Mouse (Mus musculus) myocyte (in vitro differentiated cells): Measurements from ENCODE around the gene Calr3. TPM values are rescaled to one million over a fixed set of nuclear protein-coding genes. Genes with fewer than 3 reads are reported as not detected.

Experiments used
- H3K27me3 ChIP-seq: one replicate; pipeline ENCODE4 v1.6.1; 2011; ENCODE audit not compliant: control insufficient read depth, insufficient read depth, insufficient read length
- H3K36me3 ChIP-seq: one replicate; pipeline ENCODE4 v1.6.1; 2011; ENCODE audit not compliant: control insufficient read depth, insufficient read depth
- H3K4me2 ChIP-seq: one replicate; pipeline ENCODE4 v1.6.1; 2011; ENCODE audit warnings: low read depth, control low read depth
- H3K4me3 ChIP-seq: one replicate; pipeline ENCODE4 v1.5.1; 2011; ENCODE audit warnings: mild to moderate bottlenecking, control low read depth, moderate library complexity
- H3K79me2 ChIP-seq: one replicate; pipeline ENCODE4 v1.6.1; 2011; ENCODE audit not compliant: control insufficient read depth, insufficient read depth
- H3ac ChIP-seq: one replicate; pipeline ENCODE4 v1.6.1; 2011; ENCODE audit not compliant: control insufficient read depth, insufficient read length
- CEBPB ChIP-seq: IDR thresholded peaks from 2 replicates; pipeline ENCODE4 v1.6.1; 2011; ENCODE audit warnings: mild to moderate bottlenecking, moderate library complexity; ENCODE audit not compliant: poor library complexity, insufficient read depth, severe bottlenecking
- E2F4 ChIP-seq: IDR thresholded peaks from one replicate; pipeline ENCODE4 v1.6.1; 2011; ENCODE audit warnings: mild to moderate bottlenecking, control low read depth, moderate library complexity; ENCODE audit not compliant: insufficient read depth
- MAX ChIP-seq: IDR thresholded peaks from one replicate; pipeline ENCODE4 v1.6.1; 2011; ENCODE audit warnings: low read depth, mild to moderate bottlenecking, control low read depth
- MYOD1 ChIP-seq, 3 experiments: IDR thresholded peaks; one replicate each; pipeline ENCODE4 v1.6.1; 2011; ENCODE audit warnings: control low read depth in 2 of 3, low read depth in 2 of 3, mild to moderate bottlenecking in 2 of 3, moderate library complexity in 1 of 3; ENCODE audit not compliant: insufficient read length in 2 of 3, control insufficient read depth in 1 of 3
- MYOG ChIP-seq, 3 experiments: IDR thresholded peaks; one replicate each; pipeline ENCODE4 v1.6.1; 2011; ENCODE audit warnings: control low read depth in 2 of 3, low read depth in 2 of 3, mild to moderate bottlenecking in 2 of 3; ENCODE audit not compliant: insufficient read length in 2 of 3, control insufficient read depth in 1 of 3, insufficient read depth in 1 of 3
- POLR2A ChIP-seq: IDR thresholded peaks from one replicate; pipeline ENCODE4 v1.6.1; 2011; ENCODE audit warnings: low read depth, mild to moderate bottlenecking, control low read depth, moderate library complexity; ENCODE audit not compliant: insufficient read length
- POLR2AphosphoS2 ChIP-seq: IDR thresholded peaks from one replicate; pipeline ENCODE4 v1.6.1; 2011; ENCODE audit warnings: low read depth, control low read depth; ENCODE audit not compliant: insufficient read length
- REST ChIP-seq: IDR thresholded peaks from one replicate; pipeline ENCODE4 v1.6.1; 2011; ENCODE audit warnings: mild to moderate bottlenecking, control low read depth, moderate library complexity; ENCODE audit not compliant: insufficient read depth, insufficient read length
- SRF ChIP-seq: IDR thresholded peaks from one replicate; pipeline ENCODE4 v1.6.1; 2011; ENCODE audit warnings: low read depth; ENCODE audit not compliant: control insufficient read depth, insufficient read length
- TCF12 ChIP-seq: IDR thresholded peaks from one replicate; pipeline ENCODE4 v1.6.1; 2011; ENCODE audit warnings: mild to moderate bottlenecking, control low read depth; ENCODE audit not compliant: poor library complexity, insufficient read depth, severe bottlenecking
- TCF3 ChIP-seq: IDR thresholded peaks from one replicate; pipeline ENCODE4 v1.6.1; 2011; ENCODE audit warnings: low read depth, control low read depth; ENCODE audit not compliant: insufficient read length
- USF1 ChIP-seq: IDR thresholded peaks from one replicate; pipeline ENCODE4 v1.6.1; 2011; ENCODE audit warnings: low read depth, mild to moderate bottlenecking, control low read depth, moderate library complexity
- polyA plus RNA-seq: library from polyadenylated mRNA; unstranded; fragments of >200 nt; fragmentation: generic; extraction: Trizol; gene quantifications from one replicate; pipeline ENCODE4 v1.2.1, GENCODE M21; 2012; ENCODE audit warnings: missing spikeins

Calr3 gene
- polyA plus RNA-seq, 1 experiment: 0.38 TPM

DNA sequence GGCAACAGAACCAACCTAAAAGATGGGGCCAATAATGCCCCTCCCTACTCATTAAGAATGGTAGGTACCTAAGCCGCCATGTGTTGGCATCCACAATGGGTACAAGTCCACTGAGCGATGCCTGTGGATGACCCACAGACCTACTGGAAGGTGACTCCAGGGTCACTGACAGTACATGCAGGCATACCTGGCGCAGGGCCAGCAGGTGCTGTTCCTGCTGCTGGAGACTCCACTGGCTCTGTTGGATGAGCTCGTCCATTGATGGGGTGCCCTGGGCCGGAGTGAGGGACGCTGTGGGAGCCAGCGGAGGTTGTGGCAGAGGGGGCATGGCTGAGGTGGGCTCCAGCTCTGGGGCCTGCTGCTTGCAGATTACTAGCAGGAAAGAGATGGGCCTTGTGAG is 27.0 kb upstream of the Calr3 start:
- Histone ChIP-seq H3ac (no peak overlapping the region), H3K4me2 (no peak overlapping the region), H3K4me3 (no peak overlapping the region), H3K36me3 (peaks cover 18% of the 10 kb centered on the region), H3K27me3 (no peaks in the 10 kb centered on the region), H3K79me2 (peaks cover 24% of the 10 kb centered on the region)
- TF ChIP-seq MAX (no peak), SRF (no peak), CEBPB (no peak), E2F4 (no peak), MYOD1 (IDR thresholded peaks at IDR 0.05; ENCODE audit: control insufficient read depth in 1 of 3, insufficient read length in 2 of 3, low read depth in 2 of 3) (no peak), POLR2A (no peak), REST (no peak), TCF3 (no peak), TCF12 (no peak), POLR2AphosphoS2 (no peak), MYOG (IDR thresholded peaks at IDR 0.05; ENCODE audit: control insufficient read depth in 1 of 3, insufficient read depth in 1 of 3, insufficient read length in 2 of 3, low read depth in 2 of 3) (no peak), USF1 (no peak)

DNA sequence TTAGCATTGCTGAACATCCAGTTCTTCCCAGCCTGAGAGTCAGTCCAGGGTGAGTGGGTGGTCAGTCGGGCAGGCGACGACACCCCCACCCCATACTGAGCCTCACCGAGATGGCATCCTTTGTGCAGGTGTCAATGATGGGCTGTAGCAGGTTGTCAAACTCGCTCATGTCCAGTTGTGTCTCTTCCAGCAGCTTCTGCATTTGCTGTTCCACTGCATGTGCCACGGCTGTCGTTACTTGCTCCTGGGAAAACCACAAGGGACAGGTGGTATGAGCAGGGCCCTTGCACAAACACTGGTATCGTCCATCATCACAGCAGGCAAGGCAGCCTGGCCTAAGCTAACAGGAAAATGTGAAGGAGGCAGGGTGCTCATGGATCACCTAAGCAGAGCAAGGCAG is 26.3 kb upstream of the Calr3 start:
- Histone ChIP-seq H3K36me3 (peaks cover 22% of the 10 kb centered on the region), H3K79me2 (peaks cover 24% of the 10 kb centered on the region), H3K27me3 (no peaks in the 10 kb centered on the region), H3K4me2 (no peak overlapping the region), H3K4me3 (no peak overlapping the region), H3ac (no peak overlapping the region)
- TF ChIP-seq TCF12 (peak; percentile 84), USF1 (no peak), POLR2A (no peak), MAX (no peak), POLR2AphosphoS2 (no peak), REST (no peak), SRF (no peak), E2F4 (no peak), MYOG (IDR thresholded peaks at IDR 0.05; ENCODE audit: control insufficient read depth in 1 of 3, insufficient read depth in 1 of 3, insufficient read length in 2 of 3, low read depth in 2 of 3) (peak; percentile 47 to 93 (median 84)), MYOD1 (IDR thresholded peaks at IDR 0.05; ENCODE audit: control insufficient read depth in 1 of 3, insufficient read length in 2 of 3, low read depth in 2 of 3) (peak in 2 of 3 experiments; percentile 88 to 89), CEBPB (no peak), TCF3 (peak; percentile 85)

DNA sequence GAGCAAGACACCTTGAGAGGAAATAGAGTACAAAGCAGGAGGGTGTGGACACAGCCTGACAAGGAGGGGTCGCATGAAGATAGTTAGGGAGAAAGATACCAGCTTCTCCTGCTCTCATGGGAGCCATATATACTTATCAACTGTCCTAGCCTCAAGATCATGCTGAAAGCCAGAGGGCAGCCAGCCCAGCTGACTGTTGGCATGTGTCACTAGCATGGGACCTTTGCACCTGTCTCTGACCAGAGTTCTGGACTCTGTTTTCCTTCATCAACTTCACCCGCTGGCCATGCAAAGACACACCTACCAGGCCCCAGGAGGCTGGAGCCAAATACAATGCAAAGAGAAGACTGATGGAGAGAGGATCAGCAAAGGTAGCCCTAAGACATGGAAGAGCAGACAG is 25.6 kb upstream of the Calr3 start:
- Histone ChIP-seq H3ac (no peak overlapping the region), H3K4me3 (no peak overlapping the region), H3K4me2 (peak overlapping the region; percentile 12), H3K79me2 (peaks cover 19% of the 10 kb centered on the region), H3K27me3 (no peaks in the 10 kb centered on the region), H3K36me3 (peaks cover 29% of the 10 kb centered on the region)
- TF ChIP-seq TCF3 (peak; percentile 73), MYOG (IDR thresholded peaks at IDR 0.05; ENCODE audit: control insufficient read depth in 1 of 3, insufficient read depth in 1 of 3, insufficient read length in 2 of 3, low read depth in 2 of 3) (peak; percentile 72 to 92 (median 84)), MYOD1 (IDR thresholded peaks at IDR 0.05; ENCODE audit: control insufficient read depth in 1 of 3, insufficient read length in 2 of 3, low read depth in 2 of 3) (peak; percentile 76 to 89 (median 81)), E2F4 (no peak), TCF12 (peak; percentile 80)

DNA sequence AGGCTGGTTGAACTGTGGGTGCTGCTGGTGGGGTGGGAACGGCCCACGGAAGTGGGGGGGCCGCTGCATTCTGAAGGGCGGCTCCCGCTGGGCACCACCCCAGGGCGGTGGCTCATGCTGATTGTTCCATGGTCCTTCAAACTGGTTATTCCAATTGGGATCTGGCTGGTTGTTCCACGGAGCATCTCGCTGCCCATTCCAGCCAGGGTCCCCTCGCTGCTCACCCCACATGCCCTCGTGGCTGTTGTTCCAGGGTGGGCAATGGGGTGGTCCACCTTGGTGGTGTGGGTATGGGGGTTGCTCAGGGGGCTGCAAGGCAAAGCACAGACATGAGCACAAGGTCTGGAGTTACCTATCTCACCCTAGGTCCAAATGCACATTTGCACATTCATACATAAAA is 20.5 kb upstream of the Calr3 start:
- Histone ChIP-seq H3K4me2 (no peak overlapping the region), H3K4me3 (no peak overlapping the region), H3K79me2 (no peaks in the 10 kb centered on the region), H3K36me3 (peaks cover 29% of the 10 kb centered on the region), H3ac (no peak overlapping the region), H3K27me3 (no peaks in the 10 kb centered on the region)
- no peak for TF ChIP-seq MYOG (IDR thresholded peaks at IDR 0.05; ENCODE audit: control insufficient read depth in 1 of 3, insufficient read depth in 1 of 3, insufficient read length in 2 of 3, low read depth in 2 of 3)
- no peak for TF ChIP-seq E2F4
- no peak for TF ChIP-seq TCF3
- no peak for TF ChIP-seq USF1
- TF ChIP-seq POLR2AphosphoS2: no peak
- TF ChIP-seq POLR2A: no peak
- no peak for TF ChIP-seq CEBPB
- TF ChIP-seq MYOD1 (IDR thresholded peaks at IDR 0.05; ENCODE audit: control insufficient read depth in 1 of 3, insufficient read length in 2 of 3, low read depth in 2 of 3): no peak
- no peak for TF ChIP-seq MAX
- no peak for TF ChIP-seq REST

DNA sequence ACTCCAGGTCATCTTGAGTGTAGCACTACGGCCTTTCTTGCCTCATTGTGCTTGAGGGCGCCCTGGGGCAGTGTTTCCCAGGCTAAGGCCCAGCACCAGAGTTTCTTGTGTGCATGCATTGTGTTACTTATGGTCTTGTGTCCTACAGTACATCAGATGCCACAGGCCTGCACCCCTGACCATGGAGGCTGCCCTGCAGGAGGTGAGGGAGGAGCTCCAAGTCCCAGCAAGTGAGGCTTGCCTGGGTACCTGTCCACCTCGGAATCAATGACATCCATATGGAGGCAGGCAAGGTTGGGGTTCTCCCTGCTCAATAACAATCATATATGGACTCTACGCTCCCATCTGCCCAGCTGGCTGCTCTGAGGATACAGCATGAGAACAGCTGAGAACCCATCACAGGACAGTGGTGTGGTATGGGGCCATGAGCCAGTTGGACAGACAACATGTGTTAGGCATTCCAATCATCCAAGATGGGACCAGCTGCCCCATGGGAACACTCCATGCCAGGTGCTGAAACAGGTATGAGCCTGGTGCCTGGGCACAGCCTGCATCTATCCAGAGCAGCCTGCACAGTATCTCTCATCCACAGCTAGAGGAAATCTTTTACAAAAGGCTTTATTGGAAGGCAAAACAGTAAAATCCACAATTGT is 16.3 kb upstream of the Calr3 start:
- Histone ChIP-seq H3K36me3 (peaks cover 12% of the 10 kb centered on the region), H3K4me3 (no peak overlapping the region), H3K79me2 (no peaks in the 10 kb centered on the region), H3K27me3 (no peaks in the 10 kb centered on the region), H3ac (no peak overlapping the region), H3K4me2 (no peak overlapping the region)
- TF ChIP-seq POLR2A (no peak), E2F4 (no peak), MAX (no peak), TCF3 (peak; percentile 92), SRF (peak; percentile 86), MYOG (IDR thresholded peaks at IDR 0.05; ENCODE audit: control insufficient read depth in 1 of 3, insufficient read depth in 1 of 3, insufficient read length in 2 of 3, low read depth in 2 of 3) (peak; percentile 84 to 99 (median 91)), TCF12 (peak; percentile 68), POLR2AphosphoS2 (no peak), CEBPB (no peak), MYOD1 (IDR thresholded peaks at IDR 0.05; ENCODE audit: control insufficient read depth in 1 of 3, insufficient read length in 2 of 3, low read depth in 2 of 3) (peak; percentile 27 to 94 (median 94)), USF1 (no peak), REST (no peak)
